Mouse (Mus musculus) small intestine, adult 2 months (tissue): ENCODE measurements at regions not wholly inside any gene's neighbourhood (a gene's known extent, or its start where the extent isn't known, plus 50 kb on each side); places are given as distances from the start of the nearest gene placed in this dataset.

ENCODE experiments used
- H3K27ac ChIP-seq: fragments of 200-500 bp; 2 replicates; pipeline ENCODE4 v1.5.1; 2012; ENCODE audit warnings: low read depth, low read length, control low read depth, inconsistent platforms; ENCODE audit not compliant: insufficient read depth
- H3K27me3 ChIP-seq: fragments of 200-500 bp; 2 replicates; pipeline ENCODE4 v1.6.1; 2012; ENCODE audit warnings: mild to moderate bottlenecking, moderate library complexity, low read length, inconsistent platforms; ENCODE audit not compliant: control insufficient read depth, insufficient read depth
- H3K36me3 ChIP-seq: fragments of 200-500 bp; 2 replicates; pipeline ENCODE4 v1.6.1; 2012; ENCODE audit warnings: mild to moderate bottlenecking, low read length, control low read depth, inconsistent platforms; ENCODE audit not compliant: control insufficient read depth, insufficient read depth
- H3K4me1 ChIP-seq: fragments of 200-500 bp; 2 replicates; pipeline ENCODE4 v1.6.1; 2012; ENCODE audit warnings: low read length, inconsistent platforms, mixed read lengths; ENCODE audit not compliant: control insufficient read depth, insufficient read depth, insufficient read length
- H3K4me3 ChIP-seq: fragments of 200-500 bp; 2 replicates; pipeline ENCODE4 v1.5.1; 2012; ENCODE audit warnings: low read depth, mild to moderate bottlenecking, control low read depth, inconsistent platforms, low read length, moderate library complexity
- CTCF ChIP-seq: fragments of 200-500 bp; IDR thresholded peaks from 2 replicates; pipeline ENCODE4 v1.5.1; 2012; ENCODE audit warnings: low read depth, mild to moderate bottlenecking, control low read depth, inconsistent platforms, low read length, moderate library complexity, mixed read lengths; ENCODE audit not compliant: insufficient replicate concordance, insufficient read length; ENCODE audit errors: extremely low read depth
- POLR2A ChIP-seq: fragments of 200-500 bp; IDR thresholded peaks from 2 replicates; pipeline ENCODE4 v1.6.1; 2012; ENCODE audit warnings: low read depth, mild to moderate bottlenecking, control low read depth, inconsistent platforms, low read length, moderate library complexity
- WGBS: fragments of 180-500 bp; shearing (Covaris S2); methylation state at CpG from one replicate; pipeline ENCODE4 v1.1.7; 2018; 5-methylcytosine and 5-hydroxymethylcytosine counted together

DNA sequence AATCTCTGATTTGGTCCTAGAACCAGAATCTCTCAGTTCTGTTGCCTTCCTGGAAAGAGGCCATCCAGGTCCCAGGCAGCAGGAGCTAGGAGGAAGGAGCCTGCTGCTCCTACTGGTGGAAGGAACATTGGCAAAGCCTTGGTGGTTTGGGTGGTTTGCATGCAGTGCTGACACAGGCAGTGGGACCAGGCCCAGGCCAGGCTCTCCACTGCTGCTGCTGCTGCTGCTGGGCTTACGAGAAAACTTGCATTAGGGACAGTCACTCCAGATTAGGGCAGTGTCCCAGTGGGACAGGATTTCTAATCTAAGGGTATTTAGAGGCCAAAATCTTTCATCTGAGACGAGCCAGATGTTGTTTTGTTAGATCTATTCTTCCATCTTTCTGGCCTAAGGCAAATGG, 172.1 kb upstream of the Bmper start:
- H3K4me3 ChIP-seq: no peak overlapping the region

DNA sequence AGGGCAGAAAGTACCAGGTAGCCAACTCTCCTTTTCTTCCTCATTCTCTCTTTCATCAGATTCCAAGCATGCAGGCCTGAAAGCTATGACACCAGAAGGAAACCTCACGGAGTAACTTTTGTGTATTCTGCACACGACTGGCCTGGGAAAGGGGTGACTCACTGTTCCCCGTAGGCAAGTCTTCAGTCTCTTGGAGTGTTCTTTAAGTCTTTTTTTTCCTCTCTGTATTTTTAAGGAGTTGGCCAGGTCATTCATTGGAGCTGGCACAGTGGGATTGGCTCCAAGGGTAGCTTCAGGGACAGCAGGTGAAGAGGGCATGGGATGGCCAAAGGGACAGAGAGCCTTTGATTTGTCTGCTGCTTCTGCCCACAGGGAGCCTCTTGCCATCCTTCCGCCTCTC, 163.3 kb upstream of the Bmper start:
- no peaks in the 10 kb centered on the region for H3K27me3 ChIP-seq
- 71% methylated on average over 4 of the region's 4 CpGs for WGBS
- H3K36me3 ChIP-seq: no peaks in the 10 kb centered on the region
- no peak overlapping the region for H3K27ac ChIP-seq
- H3K4me1 ChIP-seq: no peaks in the 10 kb centered on the region
- TF ChIP-seq CTCF (no peak), POLR2A (no peak)
- H3K4me3 ChIP-seq: no peak overlapping the region

More for the DNA sequence above, 172.1 kb upstream of the Bmper start:
- TF ChIP-seq CTCF (no peak), POLR2A (no peak)
- no peaks in the 10 kb centered on the region for H3K36me3 ChIP-seq
- no peak overlapping the region for H3K27ac ChIP-seq
- WGBS: 72% methylated on average over 2 of the region's 2 CpGs
- H3K4me1 ChIP-seq: no peaks in the 10 kb centered on the region
- no peaks in the 10 kb centered on the region; the same call in 1 of the 2 replicates for H3K27me3 ChIP-seq

DNA sequence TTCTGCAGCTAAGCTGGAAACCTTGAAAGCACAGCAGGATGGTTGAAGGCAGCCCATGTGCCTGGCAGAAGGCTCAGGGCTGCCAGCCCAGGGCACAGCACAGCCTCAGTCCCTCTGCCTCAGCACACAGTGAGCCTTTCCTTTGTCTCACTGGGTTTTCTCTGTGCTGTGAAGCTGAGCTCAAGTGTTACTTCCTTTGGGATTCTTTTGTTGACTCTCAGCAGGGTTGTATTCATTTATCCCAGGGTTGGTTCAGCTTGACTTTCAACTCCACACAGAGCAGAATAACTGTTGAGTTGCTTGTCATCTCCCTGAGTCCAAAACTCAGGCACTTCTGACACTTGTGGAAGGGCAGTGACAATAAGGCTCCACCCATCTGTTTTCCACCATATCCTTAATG, 162.3 kb upstream of the Bmper start:
- TF ChIP-seq CTCF: no peak
- TF ChIP-seq POLR2A: no peak
- Histone ChIP-seq H3K36me3 (no peaks in the 10 kb centered on the region), H3K4me3 (no peak overlapping the region), H3K27me3 (no peaks in the 10 kb centered on the region), H3K27ac (no peak overlapping the region), H3K4me1 (no peaks in the 10 kb centered on the region)

DNA sequence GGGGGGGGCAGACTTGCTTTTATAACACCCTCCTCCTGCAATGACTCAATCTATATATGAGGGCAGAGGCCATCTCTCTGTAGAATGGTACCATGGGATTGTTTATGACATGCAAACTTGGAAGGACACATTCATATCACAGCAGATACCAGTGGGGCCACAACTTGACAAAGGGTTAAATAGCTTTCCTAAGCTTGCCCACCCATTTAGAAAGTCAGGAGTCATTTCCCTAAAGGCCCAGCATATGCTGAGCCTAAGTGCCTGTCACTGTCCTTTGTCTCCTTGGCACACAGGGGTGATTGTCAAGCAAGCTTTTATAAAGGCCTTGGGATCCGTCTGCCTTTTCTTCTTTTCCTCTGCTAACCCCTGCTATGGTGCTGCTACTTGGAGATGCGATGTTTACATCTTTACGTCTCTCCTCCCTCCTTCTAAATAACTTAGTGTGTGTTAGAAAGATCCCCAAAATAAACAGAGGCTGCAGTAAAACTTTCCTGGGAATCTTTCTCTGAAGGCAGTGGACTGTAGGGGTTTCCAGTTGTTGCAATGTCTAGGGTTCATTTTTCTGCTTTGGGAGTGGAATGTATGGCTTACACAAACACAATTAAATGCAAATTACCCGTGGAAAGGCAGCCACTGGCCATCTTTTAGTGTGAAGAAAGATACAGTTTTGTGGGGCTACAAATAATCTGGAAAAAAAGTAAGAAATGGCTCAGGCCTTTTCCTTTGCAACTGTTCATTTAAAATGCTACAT, 161.5 kb upstream of the Bmper start:
- H3K4me3 ChIP-seq: no peak overlapping the region
- WGBS: 63% methylated on average over 4 of the region's 4 CpGs
- H3K27me3 ChIP-seq: no peaks in the 10 kb centered on the region
- H3K27ac ChIP-seq: no peak overlapping the region
- H3K4me1 ChIP-seq: no peaks in the 10 kb centered on the region
- H3K36me3 ChIP-seq: no peaks in the 10 kb centered on the region
- no peak for TF ChIP-seq CTCF
- no peak for TF ChIP-seq POLR2A

- no peak for TF ChIP-seq CTCF
- TF ChIP-seq POLR2A: no peak
- H3K4me1 ChIP-seq: no peaks in the 10 kb centered on the region
- 77% methylated on average over 8 of the region's 8 CpGs for WGBS
- H3K27me3 ChIP-seq: no peaks in the 10 kb centered on the region
- no peaks in the 10 kb centered on the region for H3K36me3 ChIP-seq
- no peak overlapping the region for H3K27ac ChIP-seq
- H3K4me3 ChIP-seq: no peak overlapping the region
Observed at GRCm38 (mm10) chr9:23062057-23062655, 160.7 kb upstream of the Bmper start.

GRCm38 (mm10) chr9:23062656-23063444, 160.0 kb upstream of the Bmper start:
- TF ChIP-seq CTCF: no peak
- no peak for TF ChIP-seq POLR2A
- H3K27me3 ChIP-seq: no peaks in the 10 kb centered on the region
- no peak overlapping the region for H3K27ac ChIP-seq
- H3K4me3 ChIP-seq: no peak overlapping the region
- H3K4me1 ChIP-seq: no peaks in the 10 kb centered on the region
- WGBS: 50% methylated on average over 7 of the region's 7 CpGs
- H3K36me3 ChIP-seq: no peaks in the 10 kb centered on the region

GRCm38 (mm10) chr9:23064001-23064400, 158.9 kb upstream of the Bmper start:
- Histone ChIP-seq H3K4me3 (no peak overlapping the region), H3K36me3 (no peaks in the 10 kb centered on the region), H3K27ac (no peak overlapping the region)

More at GRCm38 (mm10) chr9:23064001-23064400, 158.9 kb upstream of the Bmper start:
- TF ChIP-seq POLR2A (no peak), CTCF (no peak)
- Histone ChIP-seq H3K27me3 (no peaks in the 10 kb centered on the region), H3K4me1 (no peaks in the 10 kb centered on the region)
- WGBS: 82% methylated on average over 2 of the region's 2 CpGs
